Mouse (Mus musculus): ENCODE results near the gene Olfr1202. TPM values are rescaled to one million over a fixed set of nuclear protein-coding genes. Genes with fewer than 3 reads are reported as not detected.

Olfr1202 gene
- polyA plus RNA-seq (2011; ENCODE audit: insufficient read length, low read depth, missing spikeins): not detected in 2 replicates

- TF ChIP-seq POLR2A (IDR thresholded peaks at IDR 0.05; ENCODE audit: low read depth, low read length) (no peak), CTCF (IDR thresholded peaks at IDR 0.05; ENCODE audit: borderline replicate concordance, insufficient read depth, low read length) (no peak)
- Histone ChIP-seq H3K4me1 (ENCODE audit: control insufficient read depth, insufficient read depth, low read length) (no peaks in the 10 kb centered on the region), H3K4me3 (ENCODE audit: insufficient read depth, low read length) (no peak within 1 kb of the TSS), H3K27ac (ENCODE audit: insufficient read depth, low read length) (no peak within 1 kb of the TSS)
These were observed at the start of gene Olfr1202 for GRCm38 (mm10) chr2:88814196-88814595. Gene Olfr1202, plus strand, starts transcription at chr2:88814496.

GRCm38 (mm10) chr2:88770388-88770787, 43.9 kb upstream of the Olfr1202 start, which contains the start of gene Olfr1200:
Gene Olfr1200, minus strand, starts transcription at chr2:88770488.
- no peak for TF ChIP-seq POLR2A (IDR thresholded peaks at IDR 0.05; ENCODE audit: low read depth, low read length)
- TF ChIP-seq CTCF (IDR thresholded peaks at IDR 0.05; ENCODE audit: borderline replicate concordance, insufficient read depth, low read length): no peak
- no peak within 1 kb of the TSS for H3K4me3 ChIP-seq (ENCODE audit: insufficient read depth, low read length)
- no peaks in the 10 kb centered on the region for H3K4me1 ChIP-seq (ENCODE audit: control insufficient read depth, insufficient read depth, low read length)
- H3K27ac ChIP-seq (ENCODE audit: insufficient read depth, low read length): no peak within 1 kb of the TSS

GRCm38 (mm10) chr2:88792736-88793135, 21.6 kb upstream of the Olfr1202 start, which contains the start of gene Olfr1201:
Gene Olfr1201, plus strand, starts transcription at chr2:88793036.
- H3K4me3 ChIP-seq (ENCODE audit: insufficient read depth, low read length): no peak within 1 kb of the TSS
- H3K27ac ChIP-seq (ENCODE audit: insufficient read depth, low read length): no peak within 1 kb of the TSS
- TF ChIP-seq POLR2A (IDR thresholded peaks at IDR 0.05; ENCODE audit: low read depth, low read length) (no peak), CTCF (IDR thresholded peaks at IDR 0.05; ENCODE audit: borderline replicate concordance, insufficient read depth, low read length) (no peak)
- no peaks in the 10 kb centered on the region for H3K4me1 ChIP-seq (ENCODE audit: control insufficient read depth, insufficient read depth, low read length)

GRCm38 (mm10) chr2:88829437-88829836, 15.1 kb downstream of the Olfr1202 start, which contains the start of gene Olfr1205:
Gene Olfr1205, plus strand, starts transcription at chr2:88829737.
- Histone ChIP-seq H3K27ac (ENCODE audit: insufficient read depth, low read length) (no peak within 1 kb of the TSS), H3K4me3 (ENCODE audit: insufficient read depth, low read length) (no peak within 1 kb of the TSS), H3K4me1 (ENCODE audit: control insufficient read depth, insufficient read depth, low read length) (no peaks in the 10 kb centered on the region)
- TF ChIP-seq CTCF (IDR thresholded peaks at IDR 0.05; ENCODE audit: borderline replicate concordance, insufficient read depth, low read length) (no peak), POLR2A (IDR thresholded peaks at IDR 0.05; ENCODE audit: low read depth, low read length) (no peak)

GRCm38 (mm10) chr2:88838477-88838876, 24.2 kb downstream of the Olfr1202 start:
- no peak for TF ChIP-seq CTCF (IDR thresholded peaks at IDR 0.05; ENCODE audit: borderline replicate concordance, insufficient read depth, low read length)
- TF ChIP-seq POLR2A (IDR thresholded peaks at IDR 0.05; ENCODE audit: low read depth, low read length): no peak
- H3K4me3 ChIP-seq (ENCODE audit: insufficient read depth, low read length): no peak overlapping the region
- no peak overlapping the region for H3K27ac ChIP-seq (ENCODE audit: insufficient read depth, low read length)
- no peaks in the 10 kb centered on the region for H3K4me1 ChIP-seq (ENCODE audit: control insufficient read depth, insufficient read depth, low read length)

- Histone ChIP-seq H3K4me1 (ENCODE audit: control insufficient read depth, insufficient read depth, low read length) (no peaks in the 10 kb centered on the region), H3K27ac (ENCODE audit: insufficient read depth, low read length) (no peak within 1 kb of the TSS), H3K4me3 (ENCODE audit: insufficient read depth, low read length) (no peak within 1 kb of the TSS)
- no peak for TF ChIP-seq POLR2A (IDR thresholded peaks at IDR 0.05; ENCODE audit: low read depth, low read length)
- TF ChIP-seq CTCF (IDR thresholded peaks at IDR 0.05; ENCODE audit: borderline replicate concordance, insufficient read depth, low read length): no peak
These were observed 34.7 kb downstream of the Olfr1202 start, which contains the start of gene Olfr1204 for GRCm38 (mm10) chr2:88848992-88849391. Gene Olfr1204, plus strand, starts transcription at chr2:88849292.

GRCm38 (mm10) chr2:88862931-88863330, 48.6 kb downstream of the Olfr1202 start, which contains the start of gene Olfr1206:
Gene Olfr1206, plus strand, starts transcription at chr2:88863231.
- no peak within 1 kb of the TSS for H3K27ac ChIP-seq (ENCODE audit: insufficient read depth, low read length)
- TF ChIP-seq POLR2A (IDR thresholded peaks at IDR 0.05; ENCODE audit: low read depth, low read length) (no peak), CTCF (IDR thresholded peaks at IDR 0.05; ENCODE audit: borderline replicate concordance, insufficient read depth, low read length) (no peak)
- H3K4me1 ChIP-seq (ENCODE audit: control insufficient read depth, insufficient read depth, low read length): no peaks in the 10 kb centered on the region
- H3K4me3 ChIP-seq (ENCODE audit: insufficient read depth, low read length): no peak within 1 kb of the TSS

Other genes with a start within 250 kb of the Olfr1202 start
- not detected in 2 replicates for gene Olfr1189, start 228.0 kb upstream of the Olfr1202 start, polyA plus RNA-seq (2011; ENCODE audit: insufficient read length, low read depth, missing spikeins)
- not detected in 2 replicates for gene Olfr1191-ps1, start 174.0 kb upstream of the Olfr1202 start, polyA plus RNA-seq (2011; ENCODE audit: insufficient read length, low read depth, missing spikeins)
- not detected in 2 replicates for gene Olfr1192-ps1, start 166.0 kb upstream of the Olfr1202 start, polyA plus RNA-seq (2011; ENCODE audit: insufficient read length, low read depth, missing spikeins)
- not detected in 2 replicates for gene Olfr1193, start 138.9 kb upstream of the Olfr1202 start, polyA plus RNA-seq (2011; ENCODE audit: insufficient read length, low read depth, missing spikeins)
- gene Olfr1195, start 125.3 kb upstream of the Olfr1202 start, polyA plus RNA-seq (2011; ENCODE audit: insufficient read length, low read depth, missing spikeins): not detected in 2 replicates
- not detected in 2 replicates for gene Olfr1196, start 109.9 kb upstream of the Olfr1202 start, polyA plus RNA-seq (2011; ENCODE audit: insufficient read length, low read depth, missing spikeins)
- gene Olfr1197, start 82.1 kb upstream of the Olfr1202 start, polyA plus RNA-seq (2011; ENCODE audit: insufficient read length, low read depth, missing spikeins): not detected in 2 replicates
- gene Olfr1198, start 63.1 kb upstream of the Olfr1202 start, polyA plus RNA-seq (2011; ENCODE audit: insufficient read length, low read depth, missing spikeins): not detected in 2 replicates
- gene Olfr1199, start 54.0 kb upstream of the Olfr1202 start, polyA plus RNA-seq (2011; ENCODE audit: insufficient read length, low read depth, missing spikeins): not detected in 2 replicates
- not detected in 2 replicates for gene Olfr1200, start 44.0 kb upstream of the Olfr1202 start, polyA plus RNA-seq (2011; ENCODE audit: insufficient read length, low read depth, missing spikeins)
- not detected in 2 replicates for gene Olfr1201, start 21.5 kb upstream of the Olfr1202 start, polyA plus RNA-seq (2011; ENCODE audit: insufficient read length, low read depth, missing spikeins)
- gene Olfr1205, start 15.2 kb downstream of the Olfr1202 start, polyA plus RNA-seq (2011; ENCODE audit: insufficient read length, low read depth, missing spikeins): not detected in 2 replicates
- not detected in 2 replicates for gene Olfr1204, start 34.8 kb downstream of the Olfr1202 start, polyA plus RNA-seq (2011; ENCODE audit: insufficient read length, low read depth, missing spikeins)
- gene Olfr1206, start 48.7 kb downstream of the Olfr1202 start, polyA plus RNA-seq (2011; ENCODE audit: insufficient read length, low read depth, missing spikeins): not detected in 2 replicates
- not detected in 2 replicates for gene Olfr1208, start 87.8 kb downstream of the Olfr1202 start, polyA plus RNA-seq (2011; ENCODE audit: insufficient read length, low read depth, missing spikeins)
- not detected in 2 replicates for gene Olfr1209, start 100.7 kb downstream of the Olfr1202 start, polyA plus RNA-seq (2011; ENCODE audit: insufficient read length, low read depth, missing spikeins)
- gene Olfr1211, start 123.6 kb downstream of the Olfr1202 start, polyA plus RNA-seq (2011; ENCODE audit: insufficient read length, low read depth, missing spikeins): not detected in 2 replicates
- gene Olfr1212, start 139.5 kb downstream of the Olfr1202 start, polyA plus RNA-seq (2011; ENCODE audit: insufficient read length, low read depth, missing spikeins): not detected in 2 replicates
- not detected in 2 replicates for gene Gm13762, start 165.8 kb downstream of the Olfr1202 start, polyA plus RNA-seq (2011; ENCODE audit: insufficient read length, low read depth, missing spikeins)
- not detected in 2 replicates for gene Olfr1214, start 178.2 kb downstream of the Olfr1202 start, polyA plus RNA-seq (2011; ENCODE audit: insufficient read length, low read depth, missing spikeins)
- not detected in 2 replicates for gene Olfr1215, start 192.5 kb downstream of the Olfr1202 start, polyA plus RNA-seq (2011; ENCODE audit: insufficient read length, low read depth, missing spikeins)
- gene Olfr1216, start 203.8 kb downstream of the Olfr1202 start, polyA plus RNA-seq (2011; ENCODE audit: insufficient read length, low read depth, missing spikeins): not detected in 2 replicates
- not detected in 2 replicates for gene Olfr1217, start 217.6 kb downstream of the Olfr1202 start, polyA plus RNA-seq (2011; ENCODE audit: insufficient read length, low read depth, missing spikeins)
- not detected in 2 replicates for gene Olfr1218, start 246.7 kb downstream of the Olfr1202 start, polyA plus RNA-seq (2011; ENCODE audit: insufficient read length, low read depth, missing spikeins)